Mouse (Mus musculus): ENCODE data around the gene Rreb1.

The Rreb1 gene

GRCm38 (mm10) chr13:37912011-37912410, 133.8 kb downstream of the Rreb1 start:
- DNase-seq (ENCODE audit: low read depth, low spot score) = no peak

- no peak for DNase-seq (ENCODE audit: low read depth, low spot score)
Observed at GRCm38 (mm10) chr13:37912591-37913467, 134.6 kb downstream of the Rreb1 start.

- no peak for DNase-seq (ENCODE audit: low read depth, low spot score)
Observed at GRCm38 (mm10) chr13:37913963-37914362, 135.8 kb downstream of the Rreb1 start.

- DNase-seq (ENCODE audit: low read depth, low spot score) = no peak
Observed at GRCm38 (mm10) chr13:37918336-37919261, 140.4 kb downstream of the Rreb1 start.

- no peak for DNase-seq (ENCODE audit: low read depth, low spot score)
Observed at GRCm38 (mm10) chr13:37919711-37920277, 141.6 kb downstream of the Rreb1 start.

DNA sequence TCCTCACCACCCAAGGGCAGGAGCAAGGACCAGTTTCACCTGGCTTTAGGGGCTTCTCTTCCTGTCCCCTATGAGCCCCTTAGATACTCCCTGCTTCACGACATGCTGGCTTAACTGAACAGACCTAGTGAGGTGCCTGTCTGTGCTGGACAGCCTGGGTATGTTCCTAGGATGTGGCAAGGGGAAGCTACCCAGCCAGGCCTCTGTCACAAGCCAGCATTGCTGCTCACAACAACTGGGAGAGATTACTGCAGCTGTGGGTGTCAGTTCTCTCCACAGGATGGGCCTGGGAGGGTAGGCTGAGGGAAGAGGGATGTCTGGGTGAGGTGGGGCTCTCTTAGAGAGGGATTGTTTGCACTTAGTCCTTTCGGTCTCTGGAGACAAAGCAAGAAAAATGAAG, 142.5 kb downstream of the Rreb1 start:
- no peak for DNase-seq (ENCODE audit: low read depth, low spot score)

- DNase-seq (ENCODE audit: low read depth, low spot score) = no peak
Observed at GRCm38 (mm10) chr13:37923091-37923490, 144.9 kb downstream of the Rreb1 start.

DNA sequence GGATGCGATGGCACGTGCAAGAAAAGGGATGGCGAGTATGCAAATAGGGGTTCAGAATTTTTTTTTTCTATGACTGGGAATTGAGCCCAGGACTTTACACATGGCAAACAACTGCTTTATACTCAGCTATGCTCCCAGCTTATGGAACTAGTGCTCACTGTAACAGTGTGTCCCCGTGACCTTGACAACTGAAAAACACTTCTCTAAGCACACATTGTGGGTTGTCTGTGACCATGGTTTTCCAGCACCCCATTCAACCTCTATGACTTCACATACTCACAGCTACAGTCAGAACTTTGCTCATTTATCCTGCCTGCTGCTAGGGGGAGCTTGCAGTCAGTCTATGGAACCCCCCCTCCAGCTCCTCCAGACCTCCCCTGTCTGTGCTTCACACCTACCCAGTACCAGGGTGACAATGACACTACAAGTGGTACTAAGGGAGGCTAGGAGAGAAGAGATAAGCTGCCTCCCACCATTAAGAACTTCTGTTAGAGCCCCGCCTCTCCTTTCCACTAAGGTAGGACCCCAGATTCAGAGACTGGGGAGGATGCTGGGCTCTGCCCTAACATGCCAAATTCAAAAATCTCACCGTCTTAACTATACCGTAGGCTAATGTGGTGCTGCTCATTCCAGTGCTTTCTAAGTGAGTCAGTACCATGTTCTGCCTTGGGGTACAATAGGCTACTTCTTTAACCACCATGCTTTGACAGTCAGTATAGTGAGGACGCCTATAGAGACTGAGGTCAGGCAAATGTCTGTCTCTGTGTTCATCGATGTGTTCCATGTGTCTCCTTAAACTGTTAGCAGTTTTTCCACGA, 145.7 kb downstream of the Rreb1 start:
- no peak for DNase-seq (ENCODE audit: low read depth, low spot score)

DNA sequence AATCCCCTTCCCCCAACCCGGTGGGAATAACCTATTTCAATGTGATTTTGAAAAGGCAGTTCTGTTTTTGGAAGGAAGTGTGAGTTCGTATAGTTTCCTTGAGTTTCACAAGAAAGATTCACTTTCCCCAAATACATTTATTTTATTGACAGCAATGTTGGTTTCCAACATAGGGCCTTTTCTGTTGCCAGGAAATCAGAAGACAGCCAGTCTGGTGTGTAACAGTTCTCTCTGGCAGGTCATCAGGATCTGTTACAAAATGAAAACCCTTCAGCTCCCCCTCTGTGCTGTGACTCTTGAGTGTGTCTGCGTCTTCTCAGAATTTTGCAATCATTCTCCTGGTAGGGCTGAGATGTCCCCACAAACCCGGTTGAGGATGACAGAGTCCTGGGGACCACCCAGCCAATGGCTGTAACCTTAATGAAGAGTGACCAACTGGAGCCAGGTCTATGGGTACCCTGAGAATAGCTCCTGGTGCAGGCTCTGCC, 146.3 kb downstream of the Rreb1 start:
- DNase-seq (ENCODE audit: low read depth, low spot score) = no peak

- no peak for DNase-seq (ENCODE audit: low read depth, low spot score)
Observed at GRCm38 (mm10) chr13:37926394-37926793, 148.2 kb downstream of the Rreb1 start.

DNA sequence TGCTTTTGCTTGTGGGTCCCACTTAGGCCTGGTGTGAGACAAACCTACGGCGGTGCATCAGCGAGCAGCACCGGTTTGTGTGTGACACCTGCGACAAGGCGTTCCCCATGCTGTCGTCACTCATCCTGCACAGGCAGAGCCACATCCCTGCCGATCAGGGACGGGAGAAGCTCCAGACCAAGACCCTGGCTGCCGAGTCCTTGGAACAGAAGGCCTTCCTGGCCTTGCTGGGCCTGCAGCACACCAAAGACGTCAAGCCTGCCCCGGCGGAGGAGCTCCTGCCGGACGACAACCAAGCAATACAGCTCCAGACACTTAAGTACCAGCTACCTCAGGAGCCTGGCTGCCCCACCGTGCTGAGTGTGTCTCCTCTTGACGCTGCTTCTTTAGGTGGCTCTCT, 151.3 kb downstream of the Rreb1 start:
- no peak for DNase-seq (ENCODE audit: low read depth, low spot score)

GRCm38 (mm10) chr13:37930091-37930490, 151.9 kb downstream of the Rreb1 start:
- DNase-seq (ENCODE audit: low read depth, low spot score) = no peak

GRCm38 (mm10) chr13:37930621-37931020, 152.4 kb downstream of the Rreb1 start:
- DNase-seq (ENCODE audit: low read depth, low spot score) = no peak

DNA sequence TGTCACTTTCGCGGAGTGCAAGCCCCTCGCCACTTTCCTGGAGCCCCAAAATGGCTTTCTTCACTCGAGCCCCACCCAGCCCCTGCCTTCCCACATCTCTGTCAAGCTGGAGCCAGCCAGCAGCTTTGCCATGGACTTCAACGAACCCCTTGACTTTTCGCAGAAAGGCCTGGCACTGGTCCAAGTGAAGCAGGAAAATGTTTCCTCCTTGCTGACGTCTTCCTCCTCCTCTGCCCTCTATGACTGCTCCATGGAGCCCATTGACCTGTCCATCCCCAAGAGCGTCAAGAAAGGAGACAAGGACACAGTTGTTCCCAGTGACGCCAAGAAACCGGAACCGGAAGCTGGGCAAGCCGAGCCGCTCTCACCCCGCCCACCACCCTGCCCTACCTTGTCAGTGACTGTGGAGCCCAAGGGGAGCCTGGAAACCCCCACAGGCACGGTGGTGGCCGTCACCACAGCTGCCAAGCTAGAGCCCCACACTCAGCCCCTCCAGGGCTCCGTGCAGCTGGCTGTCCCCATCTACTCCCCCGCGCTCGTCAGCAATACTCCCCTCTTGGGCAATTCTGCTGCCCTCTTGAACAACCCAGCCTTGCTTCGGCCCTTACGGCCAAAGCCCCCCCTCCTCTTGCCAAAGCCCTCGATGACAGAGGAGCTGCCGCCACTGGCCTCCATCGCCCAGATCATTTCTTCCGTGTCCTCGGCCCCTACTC, 153.2 kb downstream of the Rreb1 start:
- DNase-seq (ENCODE audit: low read depth, low spot score) = no peak

DNA sequence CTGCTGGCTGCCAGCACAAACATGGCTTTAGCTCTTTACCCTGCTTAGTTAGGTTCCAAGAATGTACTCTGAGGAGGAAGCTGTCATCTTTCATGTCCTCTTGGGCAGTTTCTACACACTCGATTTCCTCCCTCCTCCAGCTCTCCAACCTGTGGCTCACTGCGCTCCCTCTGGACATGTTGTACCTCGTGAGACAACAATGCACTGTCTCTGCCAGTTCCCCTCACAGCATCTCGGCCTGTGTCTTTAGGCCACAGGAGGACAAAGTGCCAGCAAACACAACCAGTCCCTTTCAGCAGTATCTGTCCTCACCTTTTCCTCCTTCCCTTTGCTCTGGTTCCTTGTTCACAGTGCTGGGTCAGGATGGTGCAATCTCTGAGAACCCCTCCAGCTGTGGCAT, 155.9 kb downstream of the Rreb1 start:
- DNase-seq (ENCODE audit: low read depth, low spot score) = no peak

GRCm38 (mm10) chr13:37934920-37935319, 156.7 kb downstream of the Rreb1 start:
- no peak for DNase-seq (ENCODE audit: low read depth, low spot score)

DNA sequence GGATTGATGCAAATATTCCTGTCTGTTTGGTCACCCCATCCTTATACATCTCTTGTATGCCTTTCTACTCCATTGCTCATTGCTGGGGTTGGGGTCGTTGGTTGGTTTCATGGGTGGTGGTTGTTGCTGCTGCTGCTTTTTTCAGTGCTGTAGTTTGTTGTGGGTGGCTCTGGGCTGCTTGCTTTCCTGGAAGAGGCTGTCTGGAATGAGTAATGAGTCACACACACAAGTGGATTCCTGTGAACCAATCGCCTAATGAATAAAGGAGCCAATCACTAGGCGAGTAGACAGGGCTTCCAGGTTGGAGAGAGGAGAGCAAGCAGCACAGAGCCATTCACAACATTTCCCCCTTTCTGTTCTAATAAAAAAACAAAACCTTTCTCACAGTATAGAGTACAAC, 158.2 kb downstream of the Rreb1 start:
- DNase-seq (ENCODE audit: low read depth, low spot score) = no peak

GRCm38 (mm10) chr13:37940167-37940566, 162.0 kb downstream of the Rreb1 start:
- DNase-seq (ENCODE audit: low read depth, low spot score) = no peak

- no peak for DNase-seq (ENCODE audit: low read depth, low spot score)
Observed at GRCm38 (mm10) chr13:37940649-37941048, 162.4 kb downstream of the Rreb1 start.

GRCm38 (mm10) chr13:37941138-37941645, 163.0 kb downstream of the Rreb1 start:
- DNase-seq (ENCODE audit: low read depth, low spot score) = no peak
